Mouse (Mus musculus) liver, embryonic 13.5 days (tissue): ENCODE results near the gene Rnf11. TPM values are rescaled to one million over a fixed set of nuclear protein-coding genes. Genes with fewer than 3 reads are reported as not detected.

Experiments
- polyA plus RNA-seq: library from polyadenylated mRNA; unstranded; fragments of >200 nt; fragmentation: Nextera tagmentation; extraction: Ambion mirVana; gene quantifications from 2 replicates; pipeline ENCODE4 v1.2.1, GENCODE M21; 2015

Rnf11 gene
- polyA plus RNA-seq, 1 experiment from 2014 or later: 30.5 TPM

Other genes with a start within 250 kb of the Rnf11 start
- 36.2 and 50.2 TPM in 2 replicates for gene Eps15, start 204.5 kb downstream of the Rnf11 start, polyA plus RNA-seq
- gene Ttc39a, start 78.1 kb downstream of the Rnf11 start, polyA plus RNA-seq: 14.2 and 14.7 TPM in 2 replicates
- gene 4930522H14Rik, start 46.6 kb upstream of the Rnf11 start, polyA plus RNA-seq: not detected in 2 replicates
- 13.2 and 16.2 TPM in 2 replicates for gene Cdkn2c, start 182.5 kb upstream of the Rnf11 start, polyA plus RNA-seq
- gene Faf1, start 191.9 kb upstream of the Rnf11 start, polyA plus RNA-seq: 16.5 and 18.6 TPM in 2 replicates